Mouse (Mus musculus): ENCODE measurements around the gene Cdh6. TPM values are rescaled to one million over a fixed set of nuclear protein-coding genes. Genes with fewer than 3 reads are reported as not detected.

The Cdh6 gene
- polyA plus RNA-seq (2012; ENCODE audit: low replicate concordance): not detected in 2 replicates

DNA sequence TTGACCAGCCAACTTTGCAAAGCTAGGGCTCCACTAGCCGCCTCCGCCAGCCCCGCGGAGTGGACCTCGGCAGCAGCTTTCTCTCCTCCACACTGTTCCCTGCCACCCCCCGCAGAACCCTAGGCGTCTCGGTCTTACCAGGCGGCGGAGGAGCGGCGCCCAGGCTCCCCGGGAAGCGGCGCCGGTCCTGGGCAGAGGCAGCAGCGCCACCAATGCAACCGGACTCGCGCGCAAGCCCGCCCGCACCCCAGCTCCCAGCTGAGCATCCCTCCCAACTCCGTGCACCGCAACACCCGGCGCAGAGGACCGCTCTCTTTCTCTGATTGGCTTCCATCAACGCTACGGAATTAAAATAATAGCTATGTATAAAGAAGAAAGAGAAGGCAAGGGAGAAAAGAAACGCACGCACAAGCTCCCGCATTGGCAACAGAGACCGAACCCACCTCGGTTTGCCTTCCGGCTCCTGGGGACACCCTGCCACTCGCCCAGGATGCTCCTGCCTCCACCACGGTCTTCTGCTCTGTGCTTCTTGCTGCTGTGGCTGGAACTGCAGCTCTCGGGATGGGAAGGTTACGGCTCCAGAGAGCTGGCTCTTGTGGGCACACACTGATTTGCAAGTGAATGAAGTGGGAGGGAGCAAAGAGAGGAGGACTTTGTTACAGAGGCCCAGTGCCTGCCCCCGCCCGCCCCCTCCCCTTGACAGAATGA lies at the start of gene Cdh6:
TSS of gene Cdh6 (minus strand) at position 605 of the 708 bp plus-strand sequence.

Data from hematopoietic multipotent progenitor cell, adult 10-12 weeks (in vitro differentiated cells).